Mouse (Mus musculus): ENCODE results near the gene Klhl36. TPM values are rescaled to one million over a fixed set of nuclear protein-coding genes. Genes with fewer than 3 reads are reported as not detected.
A peak's percentile ranks its signal among the peaks of the same experiment; 100 is the strongest.

Gene Klhl36
- polyA plus RNA-seq (2012; rRNA removed) = 16.3 and 16.9 TPM in 2 replicates

GRCm38 (mm10) chr8:119861706-119862389, at the start of gene Klhl36:
Gene Klhl36 (plus strand): TSS chr8:119862266.
- Histone ChIP-seq H3K27ac (ENCODE audit: control insufficient read depth, insufficient read depth, low read depth, low read length) (peak within 1 kb of the TSS; percentile 56), H3K27me3 (ENCODE audit: control insufficient read depth, insufficient read depth, low read length) (no peaks in the 10 kb centered on the region; the same call in 1 of the 2 replicates), H3K4me1 (ENCODE audit: control insufficient read depth, insufficient read depth, low read length) (peaks cover 4% of the 10 kb centered on the region), H3K36me3 (ENCODE audit: control insufficient read depth, insufficient read depth, low read length) (no peaks in the 10 kb centered on the region), H3K4me3 (ENCODE audit: control insufficient read depth, low read depth, low read length) (peak within 1 kb of the TSS; percentile 80)
- TF ChIP-seq CTCF (IDR thresholded peaks at IDR 0.05; ENCODE audit: control insufficient read depth, insufficient read depth, insufficient replicate concordance, low read depth, low read length) (no peak), POLR2A (IDR thresholded peaks at IDR 0.05; ENCODE audit: control insufficient read depth, low read depth, low read length) (peak; percentile 61)

GRCm38 (mm10) chr8:119812650-119813431, 49.2 kb upstream of the Klhl36 start:
- Histone ChIP-seq H3K27ac (ENCODE audit: control insufficient read depth, insufficient read depth, low read depth, low read length) (no peak overlapping the region), H3K36me3 (ENCODE audit: control insufficient read depth, insufficient read depth, low read length) (no peaks in the 10 kb centered on the region), H3K27me3 (ENCODE audit: control insufficient read depth, insufficient read depth, low read length) (no peaks in the 10 kb centered on the region), H3K4me1 (ENCODE audit: control insufficient read depth, insufficient read depth, low read length) (peaks cover 2% of the 10 kb centered on the region; the same call in 1 of the 2 replicates), H3K4me3 (ENCODE audit: control insufficient read depth, low read depth, low read length) (no peak overlapping the region)
- no peak for TF ChIP-seq CTCF (IDR thresholded peaks at IDR 0.05; ENCODE audit: control insufficient read depth, insufficient read depth, insufficient replicate concordance, low read depth, low read length)
- no peak for TF ChIP-seq POLR2A (IDR thresholded peaks at IDR 0.05; ENCODE audit: control insufficient read depth, low read depth, low read length)

DNA sequence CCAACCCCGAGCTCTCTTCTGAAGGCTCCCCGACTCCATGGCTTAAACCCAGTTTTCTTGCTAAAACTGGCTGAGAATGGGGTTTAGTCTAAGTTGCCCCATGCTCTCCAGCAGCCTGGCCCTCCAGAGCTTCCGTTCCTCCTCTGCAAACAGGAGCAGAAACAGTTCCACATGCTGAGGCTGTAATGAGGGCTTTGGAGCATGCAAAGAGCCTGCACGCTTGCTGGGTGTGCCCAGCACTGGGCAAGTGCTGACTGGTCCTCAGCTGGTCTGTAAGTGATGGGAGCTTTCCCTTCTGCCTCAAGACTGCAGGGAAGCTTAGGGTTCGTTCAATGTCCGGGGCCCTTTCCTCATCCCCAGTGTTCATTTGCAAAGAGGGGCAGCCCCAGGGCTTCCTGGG, 45.8 kb upstream of the Klhl36 start:
- H3K27ac ChIP-seq (ENCODE audit: control insufficient read depth, insufficient read depth, low read depth, low read length) = no peak overlapping the region
- H3K4me1 ChIP-seq (ENCODE audit: control insufficient read depth, insufficient read depth, low read length) = peaks cover 2% of the 10 kb centered on the region; the same call in 1 of the 2 replicates

GRCm38 (mm10) chr8:119817446-119817845, 44.6 kb upstream of the Klhl36 start:
- H3K36me3 ChIP-seq (ENCODE audit: control insufficient read depth, insufficient read depth, low read length) = no peaks in the 10 kb centered on the region
- H3K4me3 ChIP-seq (ENCODE audit: control insufficient read depth, low read depth, low read length) = no peak overlapping the region
- no peaks in the 10 kb centered on the region for H3K27me3 ChIP-seq (ENCODE audit: control insufficient read depth, insufficient read depth, low read length)
- no peak overlapping the region for H3K27ac ChIP-seq (ENCODE audit: control insufficient read depth, insufficient read depth, low read depth, low read length)
- peaks cover 2% of the 10 kb centered on the region; the same call in 1 of the 2 replicates for H3K4me1 ChIP-seq (ENCODE audit: control insufficient read depth, insufficient read depth, low read length)
- TF ChIP-seq CTCF (IDR thresholded peaks at IDR 0.05; ENCODE audit: control insufficient read depth, insufficient read depth, insufficient replicate concordance, low read depth, low read length) (no peak), POLR2A (IDR thresholded peaks at IDR 0.05; ENCODE audit: control insufficient read depth, low read depth, low read length) (no peak)

More for the DNA sequence above, 45.8 kb upstream of the Klhl36 start:
- no peaks in the 10 kb centered on the region for H3K27me3 ChIP-seq (ENCODE audit: control insufficient read depth, insufficient read depth, low read length)
- no peaks in the 10 kb centered on the region for H3K36me3 ChIP-seq (ENCODE audit: control insufficient read depth, insufficient read depth, low read length)
- no peak overlapping the region for H3K4me3 ChIP-seq (ENCODE audit: control insufficient read depth, low read depth, low read length)
- TF ChIP-seq POLR2A (IDR thresholded peaks at IDR 0.05; ENCODE audit: control insufficient read depth, low read depth, low read length) (no peak), CTCF (IDR thresholded peaks at IDR 0.05; ENCODE audit: control insufficient read depth, insufficient read depth, insufficient replicate concordance, low read depth, low read length) (no peak)

- Histone ChIP-seq H3K4me1 (ENCODE audit: control insufficient read depth, insufficient read depth, low read length) (no peaks in the 10 kb centered on the region), H3K36me3 (ENCODE audit: control insufficient read depth, insufficient read depth, low read length) (no peaks in the 10 kb centered on the region), H3K27ac (ENCODE audit: control insufficient read depth, insufficient read depth, low read depth, low read length) (no peak overlapping the region), H3K4me3 (ENCODE audit: control insufficient read depth, low read depth, low read length) (no peak overlapping the region), H3K27me3 (ENCODE audit: control insufficient read depth, insufficient read depth, low read length) (no peaks in the 10 kb centered on the region)
- TF ChIP-seq POLR2A (IDR thresholded peaks at IDR 0.05; ENCODE audit: control insufficient read depth, low read depth, low read length) = no peak
- TF ChIP-seq CTCF (IDR thresholded peaks at IDR 0.05; ENCODE audit: control insufficient read depth, insufficient read depth, insufficient replicate concordance, low read depth, low read length) = no peak
These were observed 42.8 kb upstream of the Klhl36 start for GRCm38 (mm10) chr8:119819316-119819715.

GRCm38 (mm10) chr8:119819976-119820375, 42.1 kb upstream of the Klhl36 start:
- Histone ChIP-seq H3K4me3 (ENCODE audit: control insufficient read depth, low read depth, low read length) (no peak overlapping the region), H3K4me1 (ENCODE audit: control insufficient read depth, insufficient read depth, low read length) (no peaks in the 10 kb centered on the region), H3K27me3 (ENCODE audit: control insufficient read depth, insufficient read depth, low read length) (no peaks in the 10 kb centered on the region), H3K36me3 (ENCODE audit: control insufficient read depth, insufficient read depth, low read length) (no peaks in the 10 kb centered on the region), H3K27ac (ENCODE audit: control insufficient read depth, insufficient read depth, low read depth, low read length) (no peak overlapping the region)
- TF ChIP-seq POLR2A (IDR thresholded peaks at IDR 0.05; ENCODE audit: control insufficient read depth, low read depth, low read length) (no peak), CTCF (IDR thresholded peaks at IDR 0.05; ENCODE audit: control insufficient read depth, insufficient read depth, insufficient replicate concordance, low read depth, low read length) (no peak)

- no peak overlapping the region for H3K27ac ChIP-seq (ENCODE audit: control insufficient read depth, insufficient read depth, low read depth, low read length)
- H3K36me3 ChIP-seq (ENCODE audit: control insufficient read depth, insufficient read depth, low read length) = no peaks in the 10 kb centered on the region
- no peaks in the 10 kb centered on the region for H3K27me3 ChIP-seq (ENCODE audit: control insufficient read depth, insufficient read depth, low read length)
- no peak overlapping the region for H3K4me3 ChIP-seq (ENCODE audit: control insufficient read depth, low read depth, low read length)
- no peak for TF ChIP-seq CTCF (IDR thresholded peaks at IDR 0.05; ENCODE audit: control insufficient read depth, insufficient read depth, insufficient replicate concordance, low read depth, low read length)
- TF ChIP-seq POLR2A (IDR thresholded peaks at IDR 0.05; ENCODE audit: control insufficient read depth, low read depth, low read length) = no peak
- H3K4me1 ChIP-seq (ENCODE audit: control insufficient read depth, insufficient read depth, low read length) = peaks cover under 1% of the 10 kb centered on the region
These were observed 40.4 kb upstream of the Klhl36 start for GRCm38 (mm10) chr8:119821691-119822090.

Measured in testis, adult 2 months (tissue).